Mouse (Mus musculus): Measurements from ENCODE around the gene Il1rl2. TPM values are rescaled to one million over a fixed set of nuclear protein-coding genes. Genes with fewer than 3 reads are reported as not detected.

Gene Il1rl2
- polyA plus RNA-seq, 1 experiment from 2014 or later, result 1.0 TPM

- ATAC-seq (ENCODE audit: low FRiP score) (no peak), DNase-seq (ENCODE audit: low spot score, missing footprints) (no peak)
- no peaks in the 10 kb centered on the region for H3K27me3 ChIP-seq (ENCODE audit: control insufficient read depth, insufficient read depth, low read length)
- H3K36me3 ChIP-seq (ENCODE audit: control insufficient read depth, insufficient read depth, low read length), result no peaks in the 10 kb centered on the region
- H3K9ac ChIP-seq (ENCODE audit: low read length), result no peak overlapping the region
- no peaks in the 10 kb centered on the region for H3K4me1 ChIP-seq (ENCODE audit: control insufficient read depth, insufficient read depth, low read length)
- H3K27ac ChIP-seq (ENCODE audit: low read depth, low read length), result no peak overlapping the region
- no peak overlapping the region for H3K4me3 ChIP-seq (ENCODE audit: low read depth, low read length)
- 90% methylated on average over 1 of the region's 1 CpGs for WGBS
- H3K9me3 ChIP-seq (ENCODE audit: control insufficient read depth, low read length), result no peaks in the 10 kb centered on the region
- no peak overlapping the region for H3K4me2 ChIP-seq
Observed at GRCm38 (mm10) chr1:40339346-40339745, 14.9 kb downstream of the Il1rl2 start.

- no peaks in the 10 kb centered on the region for H3K4me1 ChIP-seq (ENCODE audit: control insufficient read depth, insufficient read depth, low read length)
- DNase-seq (ENCODE audit: low spot score, missing footprints), result no peak
- H3K9ac ChIP-seq (ENCODE audit: low read length), result no peak overlapping the region
- no peaks in the 10 kb centered on the region for H3K36me3 ChIP-seq (ENCODE audit: control insufficient read depth, insufficient read depth, low read length)
- ATAC-seq (ENCODE audit: low FRiP score), result no peak
- no peak overlapping the region for H3K4me3 ChIP-seq (ENCODE audit: low read depth, low read length)
- WGBS, result 85% methylated on average over 4 of the region's 4 CpGs
- H3K27ac ChIP-seq (ENCODE audit: low read depth, low read length), result no peak overlapping the region
- no peaks in the 10 kb centered on the region for H3K27me3 ChIP-seq (ENCODE audit: control insufficient read depth, insufficient read depth, low read length)
- H3K9me3 ChIP-seq (ENCODE audit: control insufficient read depth, low read length), result no peaks in the 10 kb centered on the region
- H3K4me2 ChIP-seq, result no peak overlapping the region
Observed at GRCm38 (mm10) chr1:40340102-40340501, 15.7 kb downstream of the Il1rl2 start.

- no peak overlapping the region for H3K27ac ChIP-seq (ENCODE audit: low read depth, low read length)
- H3K4me3 ChIP-seq (ENCODE audit: low read depth, low read length), result no peak overlapping the region
- WGBS, result 84% methylated on average over 4 of the region's 4 CpGs
- DNase-seq (ENCODE audit: low spot score, missing footprints) (no peak), ATAC-seq (ENCODE audit: low FRiP score) (no peak)
- H3K9me3 ChIP-seq (ENCODE audit: control insufficient read depth, low read length), result no peaks in the 10 kb centered on the region
- no peaks in the 10 kb centered on the region for H3K36me3 ChIP-seq (ENCODE audit: control insufficient read depth, insufficient read depth, low read length)
- H3K4me2 ChIP-seq, result no peak overlapping the region
- H3K27me3 ChIP-seq (ENCODE audit: control insufficient read depth, insufficient read depth, low read length), result no peaks in the 10 kb centered on the region
- no peaks in the 10 kb centered on the region for H3K4me1 ChIP-seq (ENCODE audit: control insufficient read depth, insufficient read depth, low read length)
- H3K9ac ChIP-seq (ENCODE audit: low read length), result no peak overlapping the region
Observed at GRCm38 (mm10) chr1:40352158-40352903, 27.9 kb downstream of the Il1rl2 start.

- Histone ChIP-seq H3K36me3 (ENCODE audit: control insufficient read depth, insufficient read depth, low read length) (no peaks in the 10 kb centered on the region), H3K4me1 (ENCODE audit: control insufficient read depth, insufficient read depth, low read length) (no peaks in the 10 kb centered on the region), H3K9ac (ENCODE audit: low read length) (no peak overlapping the region), H3K4me3 (ENCODE audit: low read depth, low read length) (no peak overlapping the region), H3K27me3 (ENCODE audit: control insufficient read depth, insufficient read depth, low read length) (no peaks in the 10 kb centered on the region), H3K4me2 (no peak overlapping the region), H3K27ac (ENCODE audit: low read depth, low read length) (no peak overlapping the region), H3K9me3 (ENCODE audit: control insufficient read depth, low read length) (no peaks in the 10 kb centered on the region)
- no peak for ATAC-seq (ENCODE audit: low FRiP score)
- no peak for DNase-seq (ENCODE audit: low spot score, missing footprints)
- 67% methylated on average over 2 of the region's 2 CpGs for WGBS
Observed at GRCm38 (mm10) chr1:40352904-40353286, 28.5 kb downstream of the Il1rl2 start.

GRCm38 (mm10) chr1:40354665-40355064, 30.3 kb downstream of the Il1rl2 start:
- H3K9me3 ChIP-seq (ENCODE audit: control insufficient read depth, low read length), result no peaks in the 10 kb centered on the region
- 86% methylated on average over 3 of the region's 3 CpGs for WGBS
- H3K36me3 ChIP-seq (ENCODE audit: control insufficient read depth, insufficient read depth, low read length), result no peaks in the 10 kb centered on the region
- H3K27me3 ChIP-seq (ENCODE audit: control insufficient read depth, insufficient read depth, low read length), result no peaks in the 10 kb centered on the region
- DNase-seq (ENCODE audit: low spot score, missing footprints) (no peak), ATAC-seq (ENCODE audit: low FRiP score) (no peak)
- H3K4me3 ChIP-seq (ENCODE audit: low read depth, low read length), result no peak overlapping the region
- no peak overlapping the region for H3K9ac ChIP-seq (ENCODE audit: low read length)
- no peak overlapping the region for H3K27ac ChIP-seq (ENCODE audit: low read depth, low read length)
- H3K4me1 ChIP-seq (ENCODE audit: control insufficient read depth, insufficient read depth, low read length), result no peaks in the 10 kb centered on the region
- no peak overlapping the region for H3K4me2 ChIP-seq

- Histone ChIP-seq H3K36me3 (ENCODE audit: control insufficient read depth, insufficient read depth, low read length) (no peaks in the 10 kb centered on the region), H3K9ac (ENCODE audit: low read length) (no peak overlapping the region), H3K27ac (ENCODE audit: low read depth, low read length) (no peak overlapping the region), H3K27me3 (ENCODE audit: control insufficient read depth, insufficient read depth, low read length) (no peaks in the 10 kb centered on the region), H3K4me1 (ENCODE audit: control insufficient read depth, insufficient read depth, low read length) (no peaks in the 10 kb centered on the region), H3K9me3 (ENCODE audit: control insufficient read depth, low read length) (no peaks in the 10 kb centered on the region), H3K4me3 (ENCODE audit: low read depth, low read length) (no peak overlapping the region), H3K4me2 (no peak overlapping the region)
- DNase-seq (ENCODE audit: low spot score, missing footprints), result no peak
- 93% methylated on average over 4 of the region's 4 CpGs for WGBS
- no peak for ATAC-seq (ENCODE audit: low FRiP score)
Observed at GRCm38 (mm10) chr1:40355431-40355843, 31.0 kb downstream of the Il1rl2 start.

- 89% methylated on average over 10 of the region's 10 CpGs for WGBS
Observed at GRCm38 (mm10) chr1:40355904-40356521, 31.6 kb downstream of the Il1rl2 start.

GRCm38 (mm10) chr1:40357921-40358320, 33.5 kb downstream of the Il1rl2 start:
- 52% methylated on average over 2 of the region's 2 CpGs for WGBS
- no peak overlapping the region for H3K9ac ChIP-seq (ENCODE audit: low read length)

More at GRCm38 (mm10) chr1:40355904-40356521, 31.6 kb downstream of the Il1rl2 start:
- no peaks in the 10 kb centered on the region for H3K4me1 ChIP-seq (ENCODE audit: control insufficient read depth, insufficient read depth, low read length)
- H3K36me3 ChIP-seq (ENCODE audit: control insufficient read depth, insufficient read depth, low read length), result no peaks in the 10 kb centered on the region
- ATAC-seq (ENCODE audit: low FRiP score), result no peak
- H3K9ac ChIP-seq (ENCODE audit: low read length), result no peak overlapping the region
- no peaks in the 10 kb centered on the region for H3K27me3 ChIP-seq (ENCODE audit: control insufficient read depth, insufficient read depth, low read length)
- no peak overlapping the region for H3K4me3 ChIP-seq (ENCODE audit: low read depth, low read length)
- H3K27ac ChIP-seq (ENCODE audit: low read depth, low read length), result no peak overlapping the region
- DNase-seq (ENCODE audit: low spot score, missing footprints), result no peak
- no peak overlapping the region for H3K4me2 ChIP-seq
- no peaks in the 10 kb centered on the region for H3K9me3 ChIP-seq (ENCODE audit: control insufficient read depth, low read length)

GRCm38 (mm10) chr1:40358351-40358750, 33.9 kb downstream of the Il1rl2 start:
- Histone ChIP-seq H3K27ac (ENCODE audit: low read depth, low read length) (no peak overlapping the region), H3K9ac (ENCODE audit: low read length) (no peak overlapping the region), H3K4me2 (no peak overlapping the region), H3K4me1 (ENCODE audit: control insufficient read depth, insufficient read depth, low read length) (no peaks in the 10 kb centered on the region), H3K9me3 (ENCODE audit: control insufficient read depth, low read length) (no peaks in the 10 kb centered on the region), H3K36me3 (ENCODE audit: control insufficient read depth, insufficient read depth, low read length) (no peaks in the 10 kb centered on the region), H3K27me3 (ENCODE audit: control insufficient read depth, insufficient read depth, low read length) (no peaks in the 10 kb centered on the region), H3K4me3 (ENCODE audit: low read depth, low read length) (no peak overlapping the region)
- DNase-seq (ENCODE audit: low spot score, missing footprints) (no peak), ATAC-seq (ENCODE audit: low FRiP score) (no peak)
- 76% methylated on average over 2 of the region's 2 CpGs for WGBS

More at GRCm38 (mm10) chr1:40357921-40358320, 33.5 kb downstream of the Il1rl2 start:
- ATAC-seq (ENCODE audit: low FRiP score) (no peak), DNase-seq (ENCODE audit: low spot score, missing footprints) (no peak)
- H3K4me1 ChIP-seq (ENCODE audit: control insufficient read depth, insufficient read depth, low read length), result no peaks in the 10 kb centered on the region
- H3K27me3 ChIP-seq (ENCODE audit: control insufficient read depth, insufficient read depth, low read length), result no peaks in the 10 kb centered on the region
- H3K4me2 ChIP-seq, result no peak overlapping the region
- no peak overlapping the region for H3K27ac ChIP-seq (ENCODE audit: low read depth, low read length)
- H3K9me3 ChIP-seq (ENCODE audit: control insufficient read depth, low read length), result no peaks in the 10 kb centered on the region
- H3K36me3 ChIP-seq (ENCODE audit: control insufficient read depth, insufficient read depth, low read length), result no peaks in the 10 kb centered on the region
- no peak overlapping the region for H3K4me3 ChIP-seq (ENCODE audit: low read depth, low read length)

All from midbrain, embryonic 11.5 days (tissue).